8 mouse cellular contexts compared by ENCODE assay signal in the genomic region with DNA sequence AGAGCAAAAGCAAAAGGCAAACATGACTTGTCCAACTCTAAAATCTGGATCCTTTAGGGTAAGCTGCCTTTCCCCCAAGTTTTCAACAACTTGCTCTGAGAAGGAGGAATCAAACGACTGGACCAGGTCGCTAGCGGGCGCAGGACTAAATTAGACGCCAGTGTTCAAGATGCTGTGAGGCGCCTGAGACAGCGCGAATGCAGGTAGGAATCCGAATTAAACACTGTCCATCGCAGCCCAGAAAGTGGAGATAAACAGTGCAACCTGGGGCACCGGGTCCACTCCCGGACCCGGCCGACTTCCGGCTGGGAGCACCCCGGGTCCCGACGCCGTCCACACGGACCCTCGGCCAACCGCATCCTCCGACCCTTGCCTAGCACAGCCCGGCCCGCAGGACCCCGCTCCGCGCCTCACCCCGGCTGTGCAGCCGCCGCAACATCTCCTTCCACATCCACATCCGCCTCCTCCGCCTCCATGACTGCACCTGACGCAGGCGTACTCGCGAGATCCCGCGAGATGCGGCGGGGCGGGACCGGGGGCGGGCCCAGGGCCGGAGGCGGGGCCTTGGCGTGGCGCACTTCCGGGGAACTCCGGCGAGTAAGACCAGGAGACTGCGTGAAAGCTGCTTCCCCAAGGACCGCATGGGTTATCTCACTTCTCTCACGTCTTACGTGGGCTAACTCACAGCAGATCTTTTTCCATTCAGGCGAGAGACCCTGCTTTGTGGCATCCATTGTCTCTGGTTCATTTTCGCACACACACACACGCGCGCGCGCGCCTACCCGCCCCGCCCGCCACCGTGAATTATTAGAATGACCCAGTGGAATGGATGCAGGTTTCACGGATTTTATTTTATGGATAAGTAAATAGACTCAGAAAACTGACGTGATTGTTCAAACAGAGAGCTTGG. TPM values are rescaled to one million over a fixed set of nuclear protein-coding genes. Genes with fewer than 3 reads are reported as not detected.
A peak's percentile ranks its signal among the peaks of the same experiment; 100 is the strongest.
DNase-seq lines count a peak whose midpoint lies in the region; ATAC-seq lines count a peak whose summit lies in the region.

A gene (minus strand): TSS at position 511 of the 910 bp plus-strand sequence.

- H3K27ac ChIP-seq in heart, embryonic 10.5 days = peak within 1 kb of the TSS; percentile 95
- H3K27ac ChIP-seq in kidney, embryonic 15.5 days = peak within 1 kb of the TSS; percentile 88

- peak within 1 kb of the TSS; percentile 93 for H3K9ac ChIP-seq in kidney, embryonic 15.5 days

- H3K4me3 ChIP-seq in heart, embryonic 10.5 days = peak within 1 kb of the TSS; percentile 86
- H3K4me3 ChIP-seq in kidney, embryonic 15.5 days (replicated peaks) = peak within 1 kb of the TSS; percentile 96

- DNase-seq in B cell, adult 2 months = peak; percentile 99
- peak; percentile 96 for DNase-seq in brain, adult 2 months (ENCODE audit: low read depth, low spot score)
- DNase-seq in heart, embryonic 10.5 days (ENCODE audit: low spot score) = peak; percentile 96
- peak; percentile 94 for DNase-seq in liver
- peak; percentile 93 to 98 for DNase-seq in spleen, postnatal 4 days (ENCODE audit: low spot score in 2 of 2)

- H3K9me3 ChIP-seq in heart, embryonic 10.5 days = no peaks in the 10 kb centered on the region
- no peaks in the 10 kb centered on the region for H3K9me3 ChIP-seq in kidney, embryonic 15.5 days (replicated peaks)

- WGBS in heart, embryonic 10.5 days = under 1% methylated on average over 69 of the region's 69 CpGs
- WGBS in kidney, embryonic 15.5 days = under 1% methylated on average over 69 of the region's 69 CpGs

- ATAC-seq in erythroblast, adult 5-6 weeks (replicated peaks; ENCODE audit: low FRiP score, poor library complexity, severe bottlenecking) = peak; percentile 98
- ATAC-seq in kidney, embryonic 15.5 days (replicated peaks; ENCODE audit: low FRiP score) = peak; percentile 100
- peak; percentile 92 for ATAC-seq in monocyte, adult 5-6 weeks (replicated peaks; ENCODE audit: insufficient number of reproducible peaks, low FRiP score, low TSS enrichment, poor library complexity, severe bottlenecking)

- H3K36me3 ChIP-seq in heart, embryonic 10.5 days = peaks cover 16% of the 10 kb centered on the region
- peaks cover 19% of the 10 kb centered on the region for H3K36me3 ChIP-seq in kidney, embryonic 15.5 days

- no peaks in the 10 kb centered on the region for H3K27me3 ChIP-seq in heart, embryonic 10.5 days (ENCODE audit: insufficient read depth, poor library complexity, severe bottlenecking)
- H3K27me3 ChIP-seq in kidney, embryonic 15.5 days = no peaks in the 10 kb centered on the region

- peaks cover 11% of the 10 kb centered on the region for H3K4me1 ChIP-seq in heart, embryonic 10.5 days
- peaks cover 16% of the 10 kb centered on the region for H3K4me1 ChIP-seq in kidney, embryonic 15.5 days

- H3K4me2 ChIP-seq in kidney, embryonic 15.5 days = peak within 1 kb of the TSS; percentile 74

RNA-seq across cellular contexts. Expression of the gene that starts here (rescaled TPM):
- total RNA-seq in erythroblast, adult 5-6 weeks (2015; ENCODE audit: low replicate concordance) = 8.3 and 21.5 TPM in 2 replicates
- 31.7 and 36.8 TPM in 2 replicates for total RNA-seq in erythroblast, adult 5-6 weeks (2017; ENCODE audit: low replicate concordance)
- polyA plus RNA-seq in heart, embryonic 10.5 days (2016; fragmentation: Nextera tagmentation; extraction: Ambion mirVana) = 18.6 and 22.3 TPM in 2 replicates
- 28.2 and 30.3 TPM in 2 replicates for polyA plus RNA-seq in kidney, embryonic 15.5 days (2015; fragmentation: Nextera tagmentation; extraction: Ambion mirVana)
- 90.7 to 115 TPM (median 113 TPM) in 3 replicates for total RNA-seq in monocyte, adult 5-6 weeks (2017)

Comparison
In these comparisons a context has a peak if more than half of its experiments do, and no peak if none do; other contexts are left out.
1. Peak in every context shown above with its lines: DNase-seq, ATAC-seq, H3K4me3 ChIP-seq and H3K27ac ChIP-seq.